Mouse (Mus musculus) MEL (cell line): ENCODE measurements around the gene Arhgap23. TPM values are rescaled to one million over a fixed set of nuclear protein-coding genes. Genes with fewer than 3 reads are reported as not detected.

Experiments
- DNase-seq: peaks from one replicate; pipeline ENCODE4 v3.0.0; 2011; ENCODE audit warnings: low read depth, low spot score
- H3K27ac ChIP-seq: 2 replicates; pipeline ENCODE4 v1.5.1; 2012; ENCODE audit warnings: low read depth, mild to moderate bottlenecking, control low read depth, low read length, moderate library complexity; ENCODE audit not compliant: control insufficient read depth
- H3K27me3 ChIP-seq, 2 experiments: fragments of 150-350 bp in 1 of 2; sonication (generic) in 1 of 2; 2 replicates each; pipeline ENCODE4 v1.6.1; 2012; ENCODE audit warnings: low read length in 2 of 2, mild to moderate bottlenecking in 2 of 2, improper control_type of control experiment in 1 of 2, moderate library complexity in 1 of 2; ENCODE audit not compliant: insufficient read depth in 2 of 2, control insufficient read depth in 1 of 2
- H3K36me3 ChIP-seq, 2 experiments: 2 replicates each; pipeline ENCODE4 v1.6.1; 2012 to 2014; ENCODE audit warnings: low read length in 2 of 2, improper control_type of control experiment in 1 of 2, inconsistent platforms in 1 of 2, mild to moderate bottlenecking in 1 of 2; ENCODE audit not compliant: insufficient read depth in 2 of 2, control insufficient read depth in 1 of 2
- H3K4me1 ChIP-seq, 2 experiments: fragments of 150-350 bp in 1 of 2; sonication (generic) in 1 of 2; 2 replicates each; pipeline ENCODE4 v1.6.1; 2012; ENCODE audit warnings: low read length in 2 of 2, improper control_type of control experiment in 1 of 2, mild to moderate bottlenecking in 1 of 2; ENCODE audit not compliant: insufficient read depth in 2 of 2, control insufficient read depth in 1 of 2
- H3K4me3 ChIP-seq, 2 experiments: fragments of 150-350 bp in 1 of 2; sonication (generic) in 1 of 2; 2 replicates each; pipeline ENCODE4 v1.5.1; 2012; ENCODE audit warnings: low read depth in 2 of 2, low read length in 2 of 2, mild to moderate bottlenecking in 2 of 2, moderate library complexity in 2 of 2, control low read depth in 1 of 2, improper control_type of control experiment in 1 of 2; ENCODE audit not compliant: control insufficient read depth in 1 of 2, insufficient read depth in 1 of 2
- H3K79me2 ChIP-seq: 2 replicates; pipeline ENCODE4 v1.6.1; 2012; ENCODE audit warnings: mild to moderate bottlenecking, low read length, moderate library complexity; ENCODE audit not compliant: control insufficient read depth, poor library complexity, insufficient read depth
- H3K9ac ChIP-seq: 2 replicates; pipeline ENCODE4 v1.6.1; 2012; ENCODE audit warnings: low read depth, mild to moderate bottlenecking, control low read depth, low read length, moderate library complexity; ENCODE audit not compliant: control insufficient read depth, poor library complexity, severe bottlenecking
- H3K9me3 ChIP-seq: fragments of 150-350 bp; sonication (generic); replicated peaks from 2 replicates; pipeline ENCODE4 v1.6.1; 2012; ENCODE audit warnings: mild to moderate bottlenecking, low read length, improper control_type of control experiment, moderate library complexity; ENCODE audit not compliant: insufficient read depth
- CHD1 ChIP-seq: IDR thresholded peaks from 2 replicates; pipeline ENCODE4 v1.6.1; 2012; ENCODE audit warnings: low read depth, mild to moderate bottlenecking, inconsistent platforms, low read length, improper control_type of control experiment
- ELF1 ChIP-seq: IDR thresholded peaks from 2 replicates; pipeline ENCODE4 v1.6.1; 2014; ENCODE audit warnings: low read depth, mild to moderate bottlenecking, inconsistent platforms, low read length, improper control_type of control experiment, moderate library complexity
- GABPA ChIP-seq: IDR thresholded peaks from 2 replicates; pipeline ENCODE4 v1.6.1; 2012; ENCODE audit warnings: low read depth, mild to moderate bottlenecking, inconsistent platforms, low read length, improper control_type of control experiment, moderate library complexity
- GATA1 ChIP-seq: IDR thresholded peaks from 2 replicates; pipeline ENCODE4 v1.6.1; 2011; ENCODE audit warnings: low read depth, low read length, improper control_type of control experiment
- HCFC1 ChIP-seq: IDR thresholded peaks from 2 replicates; pipeline ENCODE4 v1.6.1; 2012; ENCODE audit warnings: low read depth, mild to moderate bottlenecking, inconsistent platforms, low read length, improper control_type of control experiment, moderate library complexity
- MAZ ChIP-seq: IDR thresholded peaks from 2 replicates; pipeline ENCODE4 v1.6.1; 2012; ENCODE audit warnings: low read depth, mild to moderate bottlenecking, inconsistent platforms, low read length, improper control_type of control experiment
- MEF2A ChIP-seq: IDR thresholded peaks from 2 replicates; pipeline ENCODE4 v1.6.1; 2014; ENCODE audit warnings: low read depth, mild to moderate bottlenecking, inconsistent platforms, low read length, improper control_type of control experiment; ENCODE audit not compliant: poor library complexity, insufficient replicate concordance, severe bottlenecking; ENCODE audit errors: extremely low read depth
- MXI1 ChIP-seq: IDR thresholded peaks from 2 replicates; pipeline ENCODE4 v1.6.1; 2011; ENCODE audit warnings: mild to moderate bottlenecking, low read depth, low read length, improper control_type of control experiment
- POLR2AphosphoS2 ChIP-seq: IDR thresholded peaks from 2 replicates; pipeline ENCODE4 v1.6.1; 2011; ENCODE audit warnings: low read length, improper control_type of control experiment
- RAD21 ChIP-seq: IDR thresholded peaks from 2 replicates; pipeline ENCODE4 v1.6.1; 2011; ENCODE audit warnings: mild to moderate bottlenecking, low read depth, low read length, improper control_type of control experiment
- RCOR1 ChIP-seq: IDR thresholded peaks from 2 replicates; pipeline ENCODE4 v1.6.1; 2012; ENCODE audit warnings: low read depth, mild to moderate bottlenecking, inconsistent platforms, low read length, improper control_type of control experiment
- SMC3 ChIP-seq: IDR thresholded peaks from 2 replicates; pipeline ENCODE4 v1.6.1; 2011; ENCODE audit warnings: low read depth, low read length, improper control_type of control experiment
- TBP ChIP-seq: IDR thresholded peaks from 2 replicates; pipeline ENCODE4 v1.8.0; 2011; ENCODE audit warnings: low read depth, low read length, improper control_type of control experiment
- TCF12 ChIP-seq: IDR thresholded peaks from 2 replicates; pipeline ENCODE4 v1.6.1; 2014; ENCODE audit warnings: low read depth, mild to moderate bottlenecking, inconsistent platforms, low read length, improper control_type of control experiment, moderate library complexity
- UBTF ChIP-seq: IDR thresholded peaks from 2 replicates; pipeline ENCODE4 v1.6.1; 2012; ENCODE audit warnings: low read depth, mild to moderate bottlenecking, inconsistent platforms, low read length, improper control_type of control experiment, moderate library complexity, borderline replicate concordance; ENCODE audit not compliant: insufficient read depth
- USF1 ChIP-seq: IDR thresholded peaks from 2 replicates; pipeline ENCODE4 v1.6.1; 2014; ENCODE audit warnings: low read depth, mild to moderate bottlenecking, inconsistent platforms, low read length, improper control_type of control experiment, moderate library complexity
- USF2 ChIP-seq, 2 experiments: IDR thresholded peaks; 2 replicates each; pipeline ENCODE4 v1.6.1; 2011 to 2012; ENCODE audit warnings: improper control_type of control experiment in 2 of 2, low read length in 2 of 2, borderline replicate concordance in 1 of 2, inconsistent platforms in 1 of 2, low read depth in 1 of 2, mild to moderate bottlenecking in 1 of 2; ENCODE audit not compliant: insufficient read depth in 1 of 2
- ZC3H11A ChIP-seq: IDR thresholded peaks from 2 replicates; pipeline ENCODE4 v1.6.1; 2012; ENCODE audit warnings: low read depth, mild to moderate bottlenecking, inconsistent platforms, low read length, improper control_type of control experiment
- ZMIZ1 ChIP-seq: IDR thresholded peaks from 2 replicates; pipeline ENCODE4 v1.6.1; 2012; ENCODE audit warnings: low read depth, mild to moderate bottlenecking, inconsistent platforms, low read length, improper control_type of control experiment, moderate library complexity
- ZNF384 ChIP-seq: IDR thresholded peaks from 2 replicates; pipeline ENCODE4 v1.6.1; 2012; ENCODE audit warnings: low read depth, mild to moderate bottlenecking, inconsistent platforms, low read length, improper control_type of control experiment
- polyA plus RNA-seq, 2 experiments: library from polyadenylated mRNA; stranded (reverse) in 1 of 2; unstranded in 1 of 2; fragments of >175 nt in 1 of 2; fragments of >200 nt in 1 of 2; gene quantifications; 2 replicates each; pipeline versions ENCODE4 v1.2.1 to v1.2.4; 2012; ENCODE audit warnings: low replicate concordance in 2 of 2, low read depth in 1 of 2; ENCODE audit not compliant: insufficient read length in 2 of 2, insufficient read depth in 1 of 2, missing spikeins in 1 of 2
- total RNA-seq: library from RNA; depleted of rRNA; stranded (reverse); fragments of 300-350 nt; gene quantifications from 2 replicates; pipeline ENCODE4 v1.2.3, GENCODE M21; 2012

Arhgap23 gene
- total and polyA plus RNA-seq, 3 experiments: 1.7 to 7.5 TPM; not detected in 1

- TF ChIP-seq RAD21 (no peak), ZMIZ1 (no peak), GATA1 (no peak), ZNF384 (no peak), GABPA (no peak), USF2 (IDR thresholded peaks at IDR 0.05; ENCODE audit: borderline replicate concordance in 1 of 2, insufficient read depth in 1 of 2, low read depth in 1 of 2, low read length in 2 of 2) (no peak), RCOR1 (no peak), TCF12 (no peak), SMC3 (no peak), USF1 (no peak), HCFC1 (no peak), ELF1 (no peak), ZC3H11A (no peak), POLR2AphosphoS2 (no peak), UBTF (no peak), MAZ (no peak), TBP (no peak), MEF2A (no peak), MXI1 (no peak), CHD1 (no peak)
- peak overlapping the region; percentile 37 for H3K9ac ChIP-seq
- H3K27ac ChIP-seq: peak overlapping the region; percentile 50
- 0 out of 4 replicates have a peak overlapping the region, but pooled peaks have one; percentile 5 to 13 for H3K4me3 ChIP-seq
- no peaks in the 10 kb centered on the region for H3K9me3 ChIP-seq
- peaks cover 28 to 44% of the 10 kb centered on the region in 2 experiments for H3K4me1 ChIP-seq
- no peaks in the 10 kb centered on the region for H3K79me2 ChIP-seq
- H3K36me3 ChIP-seq: peaks cover 0 to 32% of the 10 kb centered on the region in 2 experiments; a peak in 2 of 4 replicates
- peak; percentile 23 for DNase-seq
- no peaks in the 10 kb centered on the region for H3K27me3 ChIP-seq
Measured at GRCm38 (mm10) chr11:97441036-97441657, 25.8 kb downstream of the Arhgap23 start.
